Mouse (Mus musculus) forebrain, embryonic 12.5 days (tissue): Measurements from ENCODE around the gene Megf8. TPM values are rescaled to one million over a fixed set of nuclear protein-coding genes. Genes with fewer than 3 reads are reported as not detected.
A peak's percentile ranks its signal among the peaks of the same experiment; 100 is the strongest.
"Not testable (repeated sequence)": the region's sequence is repeated elsewhere in the genome, so short reads cannot be mapped to it uniquely, and the experiment has no call there.

Experiments used
- ATAC-seq: fragments of 200-750 bp; cut with Nextera tagmentation; 2 replicates; pipeline ENCODE4 v1.8.0; 2017; ENCODE audit warnings: moderate TSS enrichment; ENCODE audit not compliant: low FRiP score
- H3K27ac ChIP-seq: fragments of 300-500 bp; sonication (generic); 2 replicates; pipeline ENCODE4 v1.5.1; 2016; ENCODE audit warnings: mild to moderate bottlenecking
- H3K27me3 ChIP-seq: fragments of 300-500 bp; sonication (generic); 2 replicates; pipeline ENCODE4 v1.6.1; 2016; ENCODE audit warnings: mild to moderate bottlenecking
- H3K36me3 ChIP-seq: fragments of 300-500 bp; sonication (generic); replicated peaks from 2 replicates; pipeline ENCODE4 v1.6.1; 2016; ENCODE audit warnings: mild to moderate bottlenecking
- H3K4me1 ChIP-seq: fragments of 300-500 bp; sonication (generic); 2 replicates; pipeline ENCODE4 v1.6.1; 2016
- H3K4me2 ChIP-seq: fragments of 300-500 bp; sonication (generic); 2 replicates; pipeline ENCODE4 v1.6.1; 2016; ENCODE audit warnings: mild to moderate bottlenecking, moderate library complexity
- H3K4me3 ChIP-seq: fragments of 300-500 bp; sonication (generic); replicated peaks from 2 replicates; pipeline ENCODE4 v1.5.1; 2016; ENCODE audit warnings: mild to moderate bottlenecking
- H3K9ac ChIP-seq: fragments of 300-500 bp; sonication (generic); 2 replicates; pipeline ENCODE4 v1.6.1; 2016; ENCODE audit warnings: mild to moderate bottlenecking
- H3K9me3 ChIP-seq: fragments of 300-500 bp; sonication (generic); 2 replicates; pipeline ENCODE4 v1.6.1; 2016
- WGBS: fragments of 180-500 bp; shearing (Covaris S2); methylation state at CpG from one replicate; pipeline ENCODE4 v1.1.7; 2016; 5-methylcytosine and 5-hydroxymethylcytosine counted together
- polyA plus RNA-seq: library from polyadenylated mRNA; unstranded; fragments of >200 nt; fragmentation: Nextera tagmentation; extraction: Ambion mirVana; gene quantifications from 2 replicates; pipeline ENCODE4 v1.2.1, GENCODE M21; 2016

The Megf8 gene
- polyA plus RNA-seq, 1 experiment from 2014 or later, result 18.8 TPM

- Histone ChIP-seq H3K27ac (no peak overlapping the region), H3K4me1 (peaks cover 31% of the 10 kb centered on the region), H3K9ac (peak overlapping the region; percentile 54), H3K4me2 (peak overlapping the region; percentile 85), H3K36me3 (no peaks in the 10 kb centered on the region), H3K9me3 (no peaks in the 10 kb centered on the region), H3K4me3 (peak overlapping the region; percentile 67), H3K27me3 (peaks cover 8% of the 10 kb centered on the region; the same call in 1 of the 2 replicates)
- ATAC-seq, result no peak
- 22% methylated on average over 7 of the region's 7 CpGs for WGBS
Observed at GRCm38 (mm10) chr7:25394754-25395153, 77.8 kb downstream of the Megf8 start.

DNA sequence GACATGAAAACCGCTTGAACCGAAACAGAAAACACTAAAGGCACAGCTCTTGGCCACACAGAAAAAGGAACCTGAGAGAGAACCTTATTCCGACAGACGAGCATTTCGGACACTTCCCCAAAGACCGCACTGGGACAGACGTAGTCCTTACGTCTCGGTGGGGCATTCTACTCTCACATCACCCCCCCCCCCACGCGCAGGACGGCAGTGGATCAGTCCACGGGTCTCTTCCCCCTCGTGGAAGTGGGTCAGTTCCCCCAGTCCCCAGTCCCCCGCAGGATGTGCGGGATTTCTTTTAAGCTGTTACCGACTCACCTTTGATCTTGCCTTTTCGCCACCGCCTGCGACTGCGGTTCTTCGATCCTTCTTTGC is 78.2 kb downstream of the Megf8 start:
- Histone ChIP-seq H3K27ac (peak overlapping the region; percentile 62), H3K4me3 (peak overlapping the region; percentile 67)
- ATAC-seq, result peak; percentile 53; the same call in 1 of the 2 replicates

DNA sequence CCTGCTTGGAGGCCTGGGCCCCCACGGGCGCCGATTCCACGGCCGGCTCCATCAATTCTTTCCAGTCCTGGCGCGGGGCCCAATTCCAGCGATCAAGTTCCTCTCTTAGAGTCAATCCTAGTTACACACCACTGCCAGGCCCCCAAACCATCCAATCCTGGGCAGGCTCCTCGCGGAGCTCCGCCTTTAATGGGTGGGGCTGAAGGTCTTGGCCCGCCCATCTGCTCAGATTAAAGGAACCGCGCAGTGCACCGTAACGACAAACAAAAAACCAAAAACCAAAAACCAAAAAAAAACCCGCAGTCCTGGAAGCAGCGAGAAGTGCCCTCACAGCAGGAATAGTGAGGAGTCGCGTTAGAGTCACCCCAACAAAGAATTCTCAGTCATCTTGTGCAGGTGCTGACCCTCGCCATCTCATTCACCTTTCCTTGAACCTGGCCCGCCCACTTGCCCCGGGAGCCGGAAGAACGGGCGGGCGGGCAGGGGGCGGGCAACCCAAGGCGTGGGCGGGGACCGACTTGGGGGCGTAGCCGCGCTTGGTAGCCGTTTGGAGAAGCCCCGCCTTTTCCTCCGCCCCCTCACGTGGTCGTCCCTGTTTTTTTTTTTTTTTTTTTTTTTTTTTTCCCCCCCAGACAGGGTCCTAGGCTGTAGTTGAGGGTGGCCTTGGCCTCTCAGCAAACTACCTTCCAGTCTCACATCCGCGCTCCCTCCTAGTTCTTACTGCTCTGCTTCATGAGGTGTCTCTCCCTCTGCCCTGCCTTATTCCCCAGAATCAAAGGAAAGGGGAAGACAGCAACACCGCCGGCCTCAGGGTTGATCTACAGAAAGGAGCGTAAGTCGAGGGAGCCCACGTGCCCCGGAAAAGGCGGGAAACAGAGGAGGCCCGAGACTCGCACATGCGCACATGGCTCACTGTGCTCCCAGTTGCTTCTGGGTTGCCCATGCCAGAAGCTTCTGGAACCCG is 78.9 kb downstream of the Megf8 start:
- peak; percentile 98 for ATAC-seq
- WGBS, result 7% methylated on average over 52 of the region's 52 CpGs
- H3K27me3 ChIP-seq, result peaks cover 8% of the 10 kb centered on the region; the same call in 1 of the 2 replicates
- H3K4me2 ChIP-seq, result peak overlapping the region; percentile 85
- H3K4me3 ChIP-seq, result peak overlapping the region; percentile 67
- no peaks in the 10 kb centered on the region for H3K36me3 ChIP-seq
- peak overlapping the region; percentile 62 for H3K27ac ChIP-seq
- peaks cover 21% of the 10 kb centered on the region for H3K4me1 ChIP-seq
- H3K9ac ChIP-seq, result peak overlapping the region; percentile 54
- H3K9me3 ChIP-seq, result no peaks in the 10 kb centered on the region

More for the DNA sequence above, 78.2 kb downstream of the Megf8 start:
- under 1% methylated on average over 22 of the region's 22 CpGs for WGBS
- Histone ChIP-seq H3K9me3 (no peaks in the 10 kb centered on the region), H3K4me2 (peak overlapping the region; percentile 85), H3K36me3 (no peaks in the 10 kb centered on the region), H3K4me1 (peaks cover 27% of the 10 kb centered on the region), H3K27me3 (peaks cover 8% of the 10 kb centered on the region; the same call in 1 of the 2 replicates), H3K9ac (peak overlapping the region; percentile 54)

- 90% methylated on average over 14 of the region's 14 CpGs for WGBS
- no peak overlapping the region for H3K27ac ChIP-seq
- peaks cover 21% of the 10 kb centered on the region for H3K4me1 ChIP-seq
- H3K27me3 ChIP-seq, result peaks cover 8% of the 10 kb centered on the region; the same call in 1 of the 2 replicates
- ATAC-seq, result peak; percentile 2; the same call in 1 of the 2 replicates
- no peak overlapping the region for H3K4me3 ChIP-seq
- H3K9me3 ChIP-seq, result no peaks in the 10 kb centered on the region
- H3K36me3 ChIP-seq, result no peaks in the 10 kb centered on the region
- H3K4me2 ChIP-seq, result peak overlapping the region; percentile 85
- H3K9ac ChIP-seq, result no peak overlapping the region
Observed at GRCm38 (mm10) chr7:25396621-25397020, 79.7 kb downstream of the Megf8 start.

DNA sequence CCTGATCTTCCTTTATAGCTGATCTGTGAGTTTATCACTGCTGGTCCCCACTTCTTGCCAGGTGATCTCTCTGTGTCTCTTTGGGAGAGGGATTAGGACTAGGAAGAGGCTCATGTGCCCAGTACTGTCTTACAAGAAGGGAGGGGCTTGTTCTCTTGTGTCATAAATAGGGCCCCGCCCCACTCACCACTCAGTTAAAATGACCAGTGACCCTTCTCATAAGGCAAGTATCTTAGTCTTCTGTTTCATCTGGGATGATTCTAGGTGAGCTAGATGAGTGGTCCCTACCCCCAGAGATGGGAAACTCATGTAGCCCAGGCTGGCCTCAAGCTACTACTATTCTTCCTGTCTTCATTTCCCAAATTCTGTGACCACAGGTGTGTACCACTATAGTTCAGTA is 81.6 kb downstream of the Megf8 start, which contains the start of gene Lipe:
Lipe (minus strand) TSS at position 101 of the 400 bp plus-strand sequence.
- no peaks in the 10 kb centered on the region for H3K36me3 ChIP-seq
- no peak within 1 kb of the TSS for H3K9ac ChIP-seq
- H3K9me3 ChIP-seq, result no peaks in the 10 kb centered on the region
- H3K27me3 ChIP-seq, result peaks cover 8% of the 10 kb centered on the region; the same call in 1 of the 2 replicates
- peaks cover 29% of the 10 kb centered on the region for H3K4me1 ChIP-seq
- no peak within 1 kb of the TSS for H3K27ac ChIP-seq
- no peak within 1 kb of the TSS for H3K4me3 ChIP-seq
- H3K4me2 ChIP-seq, result no peak within 1 kb of the TSS
- 96% methylated on average over 1 of the region's 1 CpGs for WGBS
- no peak for ATAC-seq

DNA sequence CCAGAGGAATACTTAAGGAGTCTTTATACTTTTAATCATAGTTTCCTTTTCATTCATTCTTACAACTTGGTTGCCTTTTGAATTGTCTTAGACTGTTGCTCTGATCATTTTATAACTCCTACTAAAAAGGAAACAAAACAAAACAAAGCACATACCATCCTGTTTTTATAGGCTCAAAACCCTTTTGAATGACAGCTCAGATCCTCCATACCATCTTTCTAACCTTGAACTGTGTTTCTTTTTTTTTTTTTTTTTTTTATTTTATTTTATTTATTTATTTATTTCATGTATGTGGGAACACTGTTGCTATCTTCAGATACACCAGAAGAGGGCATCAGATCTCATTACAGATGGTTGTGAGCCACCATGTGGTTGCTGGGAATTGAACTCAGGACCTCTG is 82.1 kb downstream of the Megf8 start:
- ATAC-seq, result not testable (repeated sequence)

GRCm38 (mm10) chr7:25401551-25401950 is 84.6 kb downstream of the Megf8 start:
- Histone ChIP-seq H3K27ac (no peak overlapping the region), H3K4me3 (no peak overlapping the region), H3K9me3 (no peaks in the 10 kb centered on the region), H3K27me3 (no peaks in the 10 kb centered on the region), H3K9ac (no peak overlapping the region), H3K4me2 (no peak overlapping the region), H3K36me3 (no peaks in the 10 kb centered on the region), H3K4me1 (peaks cover 10% of the 10 kb centered on the region; the same call in 1 of the 2 replicates)
- ATAC-seq, result no peak
- 69% methylated on average over 2 of the region's 2 CpGs for WGBS

More for the DNA sequence above, 82.1 kb downstream of the Megf8 start:
- H3K9ac ChIP-seq, H3K4me3 ChIP-seq, H3K36me3 ChIP-seq, H3K27ac ChIP-seq, H3K4me2 ChIP-seq, H3K9me3 ChIP-seq, H3K27me3 ChIP-seq: not testable (repeated sequence)
- peaks cover 25% of the 10 kb centered on the region for H3K4me1 ChIP-seq

GRCm38 (mm10) chr7:25401986-25402385 is 85.0 kb downstream of the Megf8 start:
- no peak for ATAC-seq
- WGBS, result 30% methylated on average over 5 of the region's 5 CpGs

DNA sequence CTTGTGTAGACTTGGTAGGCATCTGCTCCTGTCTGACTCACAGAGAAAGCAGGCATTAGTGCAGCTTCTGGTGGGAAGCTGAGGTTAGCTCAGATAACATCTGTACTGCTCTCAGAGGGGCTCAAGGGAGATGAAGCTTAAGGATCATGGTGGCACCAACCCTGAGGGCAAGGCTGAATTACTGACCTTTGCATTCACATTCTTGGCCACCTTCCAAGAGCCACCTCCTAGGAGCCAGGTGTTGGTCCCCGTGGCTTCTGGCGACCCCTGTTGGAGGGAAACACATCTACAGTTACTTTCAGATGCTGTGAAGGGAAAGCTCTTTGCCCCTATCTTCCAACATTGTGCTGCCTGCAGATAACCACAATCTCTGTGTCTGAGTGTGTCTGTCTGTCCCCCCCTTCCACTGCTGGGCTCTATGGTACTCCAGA is 85.7 kb downstream of the Megf8 start:
- no peak overlapping the region for H3K9ac ChIP-seq
- no peaks in the 10 kb centered on the region for H3K27me3 ChIP-seq
- H3K4me3 ChIP-seq, result no peak overlapping the region
- no peaks in the 10 kb centered on the region for H3K36me3 ChIP-seq
- H3K27ac ChIP-seq, result no peak overlapping the region
- ATAC-seq, result no peak
- no peak overlapping the region for H3K4me2 ChIP-seq
- H3K9me3 ChIP-seq, result no peaks in the 10 kb centered on the region
- H3K4me1 ChIP-seq, result peaks cover 8% of the 10 kb centered on the region; the same call in 1 of the 2 replicates
- WGBS, result 7% methylated on average over 2 of the region's 2 CpGs

More at GRCm38 (mm10) chr7:25401986-25402385, 85.0 kb downstream of the Megf8 start:
- Histone ChIP-seq H3K27me3 (no peaks in the 10 kb centered on the region), H3K36me3 (no peaks in the 10 kb centered on the region), H3K9me3 (no peaks in the 10 kb centered on the region), H3K4me3 (no peak overlapping the region), H3K9ac (no peak overlapping the region), H3K27ac (no peak overlapping the region), H3K4me2 (no peak overlapping the region), H3K4me1 (peaks cover 8% of the 10 kb centered on the region; the same call in 1 of the 2 replicates)

DNA sequence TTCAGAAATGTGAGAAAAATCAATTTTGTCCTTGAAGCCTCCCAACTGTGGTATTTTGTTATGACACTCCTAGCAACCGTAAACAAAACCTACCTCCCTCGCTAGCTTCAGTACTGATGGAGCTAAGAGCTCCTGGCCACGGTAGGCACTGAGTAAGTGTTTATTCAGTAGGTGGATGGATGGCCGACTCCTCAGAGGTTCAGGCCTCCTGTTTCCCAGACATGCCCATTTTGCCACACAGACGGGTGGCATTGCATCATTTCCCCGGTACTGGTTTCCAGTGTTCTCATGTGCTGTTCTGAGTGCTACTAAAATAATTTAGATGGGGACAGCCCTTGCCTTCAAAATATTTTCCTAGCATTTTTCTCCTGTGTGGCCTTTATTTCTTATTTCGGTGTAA is 89.5 kb downstream of the Megf8 start:
- no peak overlapping the region for H3K4me2 ChIP-seq
- peaks cover 8% of the 10 kb centered on the region; the same call in 1 of the 2 replicates for H3K4me1 ChIP-seq
- no peak overlapping the region for H3K4me3 ChIP-seq
- no peaks in the 10 kb centered on the region for H3K27me3 ChIP-seq
- no peak for ATAC-seq
- no peak overlapping the region for H3K27ac ChIP-seq
- H3K9ac ChIP-seq, result no peak overlapping the region
- WGBS, result 93% methylated on average over 7 of the region's 7 CpGs
- H3K9me3 ChIP-seq, result no peaks in the 10 kb centered on the region
- no peaks in the 10 kb centered on the region for H3K36me3 ChIP-seq

- no peak for ATAC-seq
- Histone ChIP-seq H3K9me3 (no peaks in the 10 kb centered on the region), H3K4me3 (no peak overlapping the region), H3K9ac (no peak overlapping the region), H3K4me2 (no peak overlapping the region), H3K36me3 (no peaks in the 10 kb centered on the region), H3K4me1 (0 out of 2 replicates have a peak, but pooled peaks cover 6% of the 10 kb centered on the region), H3K27ac (no peak overlapping the region), H3K27me3 (no peaks in the 10 kb centered on the region)
- 41% methylated on average over 4 of the region's 4 CpGs for whole genome bisulfite sequencing
Observed at GRCm38 (mm10) chr7:25409114-25409760, 92.3 kb downstream of the Megf8 start.

- Histone ChIP-seq H3K4me2 (no peak overlapping the region), H3K4me1 (0 out of 2 replicates have a peak, but pooled peaks cover 6% of the 10 kb centered on the region), H3K9me3 (no peaks in the 10 kb centered on the region), H3K36me3 (no peaks in the 10 kb centered on the region), H3K9ac (no peak overlapping the region), H3K4me3 (no peak overlapping the region), H3K27ac (no peak overlapping the region), H3K27me3 (no peaks in the 10 kb centered on the region)
- 85% methylated on average over 1 of the region's 1 CpGs for WGBS
- ATAC-seq, result no peak
Observed at GRCm38 (mm10) chr7:25410969-25411615, 94.1 kb downstream of the Megf8 start.
